Mouse (Mus musculus): ENCODE results near the gene Olfr312. TPM values are rescaled to one million over a fixed set of nuclear protein-coding genes. Genes with fewer than 3 reads are reported as not detected.

Gene Olfr312
- polyA plus RNA-seq, 1 experiment from 2014 or later: not detected

Other genes with a start within 250 kb of the Olfr312 start
- not detected in 2 replicates for gene Olfr324, start 234.1 kb upstream of the Olfr312 start, polyA plus RNA-seq (2015; fragmentation: Nextera tagmentation; extraction: Ambion mirVana)
- not detected in 2 replicates for gene 2210407C18Rik, start 213.2 kb upstream of the Olfr312 start, polyA plus RNA-seq (2015; fragmentation: Nextera tagmentation; extraction: Ambion mirVana)
- not detected in 2 replicates for gene Olfr323, start 198.7 kb upstream of the Olfr312 start, polyA plus RNA-seq (2015; fragmentation: Nextera tagmentation; extraction: Ambion mirVana)
- gene Trim58, start 188.8 kb upstream of the Olfr312 start, polyA plus RNA-seq (2015; fragmentation: Nextera tagmentation; extraction: Ambion mirVana): 0.09 TPM in 1 of 2 replicates, not detected in the other
- not detected in 2 replicates for gene Olfr322, start 170.5 kb upstream of the Olfr312 start, polyA plus RNA-seq (2015; fragmentation: Nextera tagmentation; extraction: Ambion mirVana)
- not detected in 2 replicates for gene Olfr320, start 148.1 kb upstream of the Olfr312 start, polyA plus RNA-seq (2015; fragmentation: Nextera tagmentation; extraction: Ambion mirVana)
- not detected in 2 replicates for gene Olfr319, start 130.1 kb upstream of the Olfr312 start, polyA plus RNA-seq (2015; fragmentation: Nextera tagmentation; extraction: Ambion mirVana)
- gene Olfr318, start 105.2 kb upstream of the Olfr312 start, polyA plus RNA-seq (2015; fragmentation: Nextera tagmentation; extraction: Ambion mirVana): not detected in 2 replicates
- 0.16 TPM in 1 of 2 replicates, not detected in the other for gene Olfr317, start 90.0 kb upstream of the Olfr312 start, polyA plus RNA-seq (2015; fragmentation: Nextera tagmentation; extraction: Ambion mirVana)
- not detected in 2 replicates for gene Olfr316, start 76.5 kb upstream of the Olfr312 start, polyA plus RNA-seq (2015; fragmentation: Nextera tagmentation; extraction: Ambion mirVana)
- not detected in 2 replicates for gene Olfr315, start 56.0 kb upstream of the Olfr312 start, polyA plus RNA-seq (2015; fragmentation: Nextera tagmentation; extraction: Ambion mirVana)
- gene Olfr314, start 46.3 kb upstream of the Olfr312 start, polyA plus RNA-seq (2015; fragmentation: Nextera tagmentation; extraction: Ambion mirVana): not detected in 2 replicates
- gene Fam183b, start 27.3 kb upstream of the Olfr312 start, polyA plus RNA-seq (2015; fragmentation: Nextera tagmentation; extraction: Ambion mirVana): 1.8 and 5.4 TPM in 2 replicates
- not detected in 2 replicates for gene Olfr313, start 14.2 kb upstream of the Olfr312 start, polyA plus RNA-seq (2015; fragmentation: Nextera tagmentation; extraction: Ambion mirVana)
- gene Olfr311, start 10.0 kb downstream of the Olfr312 start, polyA plus RNA-seq (2015; fragmentation: Nextera tagmentation; extraction: Ambion mirVana): not detected in 2 replicates
- gene Gm12258, start 17.9 kb downstream of the Olfr312 start, polyA plus RNA-seq (2015; fragmentation: Nextera tagmentation; extraction: Ambion mirVana): 25.1 and 25.9 TPM in 2 replicates
- gene 2810021J22Rik, start 38.0 kb downstream of the Olfr312 start, polyA plus RNA-seq (2015; fragmentation: Nextera tagmentation; extraction: Ambion mirVana): 11.5 and 13.6 TPM in 2 replicates
- gene Zfp39, start 75.0 kb downstream of the Olfr312 start, polyA plus RNA-seq (2015; fragmentation: Nextera tagmentation; extraction: Ambion mirVana): 7.5 and 8.1 TPM in 2 replicates
- gene Btnl10, start 88.7 kb downstream of the Olfr312 start, polyA plus RNA-seq (2015; fragmentation: Nextera tagmentation; extraction: Ambion mirVana): not detected in 2 replicates
- 423 and 435 TPM in 2 replicates for gene Rnf187, start 109.7 kb downstream of the Olfr312 start, polyA plus RNA-seq (2015; fragmentation: Nextera tagmentation; extraction: Ambion mirVana)
- gene Hist3h2ba, start 119.7 kb downstream of the Olfr312 start, polyA plus RNA-seq (2015; fragmentation: Nextera tagmentation; extraction: Ambion mirVana): 389 and 395 TPM in 2 replicates
- gene Hist3h2a, start 125.4 kb downstream of the Olfr312 start, polyA plus RNA-seq (2015; fragmentation: Nextera tagmentation; extraction: Ambion mirVana): 150 and 152 TPM in 2 replicates
- gene Trim17, start 125.4 kb downstream of the Olfr312 start, polyA plus RNA-seq (2015; fragmentation: Nextera tagmentation; extraction: Ambion mirVana): 1.8 and 2.0 TPM in 2 replicates
- 24.7 and 26.4 TPM in 2 replicates for gene Trim11, start 148.9 kb downstream of the Olfr312 start, polyA plus RNA-seq (2015; fragmentation: Nextera tagmentation; extraction: Ambion mirVana)